Mouse (Mus musculus): ENCODE results near the gene Prg2. TPM values are rescaled to one million over a fixed set of nuclear protein-coding genes. Genes with fewer than 3 reads are reported as not detected.

The Prg2 gene
- polyA plus RNA-seq (2012; rRNA removed): 0.17 TPM in 1 of 2 replicates, not detected in the other

DNA sequence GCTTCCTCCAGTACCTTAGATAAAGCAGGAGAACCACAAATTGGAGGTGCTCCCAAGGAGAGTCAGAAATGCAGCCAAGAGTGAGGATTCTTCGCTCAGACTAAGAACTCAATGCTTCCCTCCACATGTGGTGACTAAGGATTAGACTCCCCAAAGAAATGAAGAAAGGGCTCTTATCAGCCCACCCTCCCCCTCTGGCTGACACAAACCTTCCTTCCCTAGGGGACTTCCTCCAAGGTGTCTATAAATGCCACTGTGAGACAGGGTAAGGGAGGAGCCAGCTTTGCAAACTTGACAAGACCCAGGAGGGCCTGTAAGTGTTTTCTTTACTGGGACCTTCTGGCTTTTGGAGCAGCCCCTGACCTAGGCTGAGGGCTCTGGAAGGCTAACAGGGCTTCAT, at the start of gene Prg2:
Gene Prg2, plus strand, starts transcription at position 274 of the 400 bp plus-strand sequence.
- Histone ChIP-seq H3K27ac (ENCODE audit: insufficient read depth, low read length) (no peak within 1 kb of the TSS), H3K4me1 (ENCODE audit: control insufficient read depth, insufficient read depth, low read length) (no peaks in the 10 kb centered on the region), H3K4me3 (ENCODE audit: insufficient read depth, low read length) (no peak within 1 kb of the TSS)
- TF ChIP-seq POLR2A (IDR thresholded peaks at IDR 0.05; ENCODE audit: extremely low read depth, insufficient read depth, low read length) (no peak), CTCF (IDR thresholded peaks at IDR 0.05; ENCODE audit: extremely low read depth, insufficient read depth, low read length) (no peak)

DNA sequence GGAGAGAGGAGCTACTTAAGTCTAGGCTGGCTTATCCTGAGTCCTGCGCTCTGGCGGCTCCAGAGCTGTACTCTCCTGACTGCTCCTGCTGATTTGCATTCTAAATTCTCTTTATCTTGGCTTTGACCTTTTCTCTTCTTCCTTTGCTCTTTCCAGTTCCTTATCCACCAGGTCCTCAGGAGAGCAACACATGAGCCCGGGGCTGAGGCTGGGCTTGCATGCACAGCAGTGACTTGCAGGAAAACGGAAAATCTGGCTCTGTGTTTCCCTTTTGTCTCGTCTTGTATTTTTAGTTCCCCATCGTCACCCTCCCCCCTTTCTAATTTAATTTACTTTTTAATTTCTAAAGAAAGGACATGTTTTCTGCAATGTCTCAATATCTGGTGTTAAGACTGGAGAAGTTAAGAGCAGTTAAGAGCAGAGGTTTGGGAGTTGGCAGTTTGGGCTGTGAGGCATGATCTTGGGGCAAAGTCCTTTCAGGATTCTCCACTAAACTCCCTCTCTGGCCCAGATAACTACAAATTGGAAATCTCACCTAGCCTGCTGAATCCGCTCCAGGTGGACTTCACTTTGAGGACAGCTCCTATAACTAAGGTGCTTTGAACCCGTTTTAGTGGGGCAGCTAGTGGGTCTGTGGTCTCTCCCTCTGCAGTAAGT, 46.1 kb upstream of the Prg2 start:
- Histone ChIP-seq H3K27ac (ENCODE audit: insufficient read depth, low read length) (no peak overlapping the region), H3K4me3 (ENCODE audit: insufficient read depth, low read length) (no peak overlapping the region), H3K4me1 (ENCODE audit: control insufficient read depth, insufficient read depth, low read length) (no peaks in the 10 kb centered on the region)
- TF ChIP-seq CTCF (IDR thresholded peaks at IDR 0.05; ENCODE audit: extremely low read depth, insufficient read depth, low read length): no peak
- TF ChIP-seq POLR2A (IDR thresholded peaks at IDR 0.05; ENCODE audit: extremely low read depth, insufficient read depth, low read length): no peak

DNA sequence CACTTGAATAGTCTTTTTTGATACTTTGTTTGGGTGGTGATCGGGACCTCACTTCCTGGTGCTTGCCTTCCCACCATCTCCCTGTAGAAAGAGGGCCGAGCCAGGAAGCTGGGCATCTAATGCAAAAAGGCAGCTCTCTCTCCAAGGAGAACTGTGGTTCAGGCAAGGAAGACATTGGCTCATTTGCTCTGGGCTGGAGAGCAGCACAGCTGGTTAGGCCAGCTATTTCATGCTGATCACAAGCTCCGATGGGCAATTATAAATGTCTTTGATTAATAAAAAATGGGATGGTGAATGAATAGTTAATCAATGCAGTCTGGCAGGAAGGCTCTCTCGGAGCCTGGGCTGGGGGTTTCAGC, 45.6 kb upstream of the Prg2 start:
- Histone ChIP-seq H3K4me3 (ENCODE audit: insufficient read depth, low read length) (no peak overlapping the region), H3K4me1 (ENCODE audit: control insufficient read depth, insufficient read depth, low read length) (no peaks in the 10 kb centered on the region), H3K27ac (ENCODE audit: insufficient read depth, low read length) (no peak overlapping the region)
- TF ChIP-seq POLR2A (IDR thresholded peaks at IDR 0.05; ENCODE audit: extremely low read depth, insufficient read depth, low read length) (no peak), CTCF (IDR thresholded peaks at IDR 0.05; ENCODE audit: extremely low read depth, insufficient read depth, low read length) (no peak)

DNA sequence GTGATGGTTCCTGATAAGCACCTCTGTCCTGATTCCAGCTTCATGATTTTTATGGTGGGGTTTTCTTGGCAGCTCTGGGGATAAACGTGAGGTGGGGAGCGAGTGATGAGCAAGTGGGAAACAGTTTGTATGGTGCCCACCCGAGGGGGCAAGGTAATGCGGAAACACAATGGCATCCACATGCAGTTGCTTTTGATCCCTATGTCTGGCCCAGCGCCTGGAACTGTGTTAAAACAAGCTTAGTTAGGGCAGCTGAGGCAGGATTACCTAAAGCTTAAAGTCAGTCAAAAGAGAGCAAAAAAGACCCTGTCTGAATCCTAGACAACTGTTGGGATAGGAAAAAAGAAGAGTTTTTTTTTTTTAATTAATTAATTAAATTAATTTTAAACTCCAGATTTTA, 45.2 kb upstream of the Prg2 start:
- H3K27ac ChIP-seq (ENCODE audit: insufficient read depth, low read length): no peak overlapping the region
- TF ChIP-seq POLR2A (IDR thresholded peaks at IDR 0.05; ENCODE audit: extremely low read depth, insufficient read depth, low read length): no peak
- TF ChIP-seq CTCF (IDR thresholded peaks at IDR 0.05; ENCODE audit: extremely low read depth, insufficient read depth, low read length): no peak
- H3K4me3 ChIP-seq (ENCODE audit: insufficient read depth, low read length): no peak overlapping the region
- H3K4me1 ChIP-seq (ENCODE audit: control insufficient read depth, insufficient read depth, low read length): no peaks in the 10 kb centered on the region

DNA sequence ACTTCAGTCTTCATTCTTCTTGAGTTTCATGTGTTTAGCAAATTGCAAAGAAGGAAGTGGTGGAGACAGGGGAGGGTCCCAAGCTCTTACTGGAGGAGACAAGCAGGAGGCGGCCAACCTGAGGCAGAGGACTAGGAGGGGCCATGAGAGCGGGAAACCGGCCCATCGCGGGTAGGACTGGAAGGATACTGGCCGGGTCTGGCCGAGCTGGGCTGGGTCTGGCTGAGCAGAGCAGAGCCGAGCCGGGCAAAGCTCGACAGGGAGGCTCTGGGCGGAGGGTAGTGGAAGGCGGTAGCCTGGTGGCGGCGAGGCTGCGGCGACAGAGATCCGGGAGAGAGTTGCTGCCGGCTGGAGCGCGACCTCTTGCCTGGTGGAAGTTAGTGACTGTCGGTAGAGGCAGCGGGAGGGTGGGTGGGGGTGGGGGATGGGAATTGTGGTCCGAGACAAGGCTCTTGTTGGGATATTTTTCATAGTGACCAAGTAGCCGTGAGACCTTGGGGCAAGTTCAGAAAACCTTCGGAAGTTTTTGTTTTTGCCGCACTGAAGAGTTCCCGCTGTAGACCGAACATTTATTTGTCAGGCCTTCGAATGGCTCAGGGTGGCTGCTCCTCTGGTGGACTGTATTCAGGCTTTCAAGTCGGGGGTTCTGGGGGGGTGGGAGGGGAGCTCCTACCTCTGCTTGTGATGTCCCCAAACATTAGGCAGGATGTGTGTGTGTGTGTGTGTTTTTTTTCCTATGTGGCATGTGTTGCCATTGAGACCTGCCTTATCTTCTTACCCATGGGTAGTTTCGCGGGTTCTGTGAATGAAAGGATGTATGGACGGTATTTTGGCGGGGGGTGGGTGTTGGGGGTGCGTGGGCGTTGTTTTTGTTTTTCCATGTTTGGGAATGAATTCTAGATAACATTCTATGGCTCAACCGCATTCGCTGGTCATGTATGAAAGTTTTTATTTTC, 43.5 kb upstream of the Prg2 start, which contains the start of gene Slc43a3:
Gene Slc43a3, plus strand, starts transcription at position 106 of the 956 bp plus-strand sequence.
- Histone ChIP-seq H3K4me3 (ENCODE audit: insufficient read depth, low read length) (no peak within 1 kb of the TSS), H3K27ac (ENCODE audit: insufficient read depth, low read length) (no peak within 1 kb of the TSS), H3K4me1 (ENCODE audit: control insufficient read depth, insufficient read depth, low read length) (no peaks in the 10 kb centered on the region)
- TF ChIP-seq CTCF (IDR thresholded peaks at IDR 0.05; ENCODE audit: extremely low read depth, insufficient read depth, low read length): no peak
- TF ChIP-seq POLR2A (IDR thresholded peaks at IDR 0.05; ENCODE audit: extremely low read depth, insufficient read depth, low read length): no peak

DNA sequence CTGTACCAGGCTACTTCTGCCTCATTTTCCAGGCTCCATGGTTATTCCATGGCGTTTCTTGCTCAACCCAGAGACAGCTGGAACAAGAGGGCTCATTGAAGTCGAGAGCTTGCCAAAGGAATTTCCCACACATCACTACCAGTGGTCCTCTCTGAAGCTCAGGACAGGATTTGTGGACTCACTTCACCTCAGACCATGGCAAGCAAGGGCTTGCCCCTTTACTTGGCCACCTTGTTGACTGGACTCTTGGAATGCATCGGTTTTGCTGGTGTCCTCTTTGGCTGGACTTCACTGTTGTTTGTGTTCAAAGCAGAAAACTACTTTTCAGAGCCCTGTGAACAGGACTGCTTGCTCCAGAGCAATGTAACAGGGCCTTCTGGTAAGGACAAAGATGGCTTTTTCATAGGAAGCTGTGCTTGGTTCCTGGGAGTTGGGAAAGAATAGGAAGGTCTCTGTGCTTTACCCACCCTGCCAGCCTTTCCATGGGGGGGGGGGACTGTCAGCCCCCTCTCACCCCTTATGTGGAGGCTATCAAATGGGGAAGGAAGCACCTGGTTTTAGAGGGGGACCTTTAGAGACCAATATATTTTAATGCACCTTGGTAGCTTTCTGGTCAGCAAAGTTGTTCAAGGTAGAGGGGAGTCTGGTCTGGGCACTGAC, 42.6 kb upstream of the Prg2 start:
- Histone ChIP-seq H3K4me1 (ENCODE audit: control insufficient read depth, insufficient read depth, low read length) (no peaks in the 10 kb centered on the region), H3K27ac (ENCODE audit: insufficient read depth, low read length) (no peak overlapping the region), H3K4me3 (ENCODE audit: insufficient read depth, low read length) (no peak overlapping the region)
- no peak for TF ChIP-seq CTCF (IDR thresholded peaks at IDR 0.05; ENCODE audit: extremely low read depth, insufficient read depth, low read length)
- TF ChIP-seq POLR2A (IDR thresholded peaks at IDR 0.05; ENCODE audit: extremely low read depth, insufficient read depth, low read length): no peak

DNA sequence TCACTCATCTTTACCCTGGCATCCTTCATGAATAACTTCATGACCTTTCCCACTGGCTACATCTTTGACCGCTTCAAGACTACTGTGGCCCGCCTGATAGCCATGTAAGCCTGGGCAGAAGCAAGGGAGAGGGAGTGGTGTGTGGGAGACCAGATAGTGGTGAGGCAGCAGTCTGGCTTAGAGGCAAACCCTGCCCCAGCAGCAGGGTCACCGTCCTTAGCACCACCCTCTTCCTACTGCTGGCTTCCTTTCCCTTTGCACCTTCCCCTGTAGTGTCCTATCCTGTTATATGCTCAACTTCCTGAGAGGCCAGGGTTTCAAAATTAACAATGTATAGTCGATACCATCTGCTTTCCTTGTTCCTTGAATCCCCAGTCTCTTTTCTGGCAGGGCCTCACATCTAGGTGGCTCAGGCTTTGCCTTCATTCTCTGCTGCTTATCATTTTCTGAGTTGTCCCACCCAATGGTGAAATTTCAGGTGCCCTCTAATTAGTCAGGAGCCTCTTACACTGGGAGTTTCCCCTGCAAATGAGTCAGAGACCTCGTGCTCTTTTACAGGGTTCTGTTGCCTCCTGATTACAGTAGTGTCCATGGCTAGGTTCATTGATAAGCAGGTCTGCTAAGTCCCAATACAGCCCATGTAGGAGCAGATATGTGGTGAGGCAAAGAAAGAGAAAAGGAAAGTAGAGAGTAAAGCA, 41.9 kb upstream of the Prg2 start:
- Histone ChIP-seq H3K4me1 (ENCODE audit: control insufficient read depth, insufficient read depth, low read length) (no peaks in the 10 kb centered on the region), H3K4me3 (ENCODE audit: insufficient read depth, low read length) (no peak overlapping the region), H3K27ac (ENCODE audit: insufficient read depth, low read length) (no peak overlapping the region)
- TF ChIP-seq CTCF (IDR thresholded peaks at IDR 0.05; ENCODE audit: extremely low read depth, insufficient read depth, low read length): no peak

DNA sequence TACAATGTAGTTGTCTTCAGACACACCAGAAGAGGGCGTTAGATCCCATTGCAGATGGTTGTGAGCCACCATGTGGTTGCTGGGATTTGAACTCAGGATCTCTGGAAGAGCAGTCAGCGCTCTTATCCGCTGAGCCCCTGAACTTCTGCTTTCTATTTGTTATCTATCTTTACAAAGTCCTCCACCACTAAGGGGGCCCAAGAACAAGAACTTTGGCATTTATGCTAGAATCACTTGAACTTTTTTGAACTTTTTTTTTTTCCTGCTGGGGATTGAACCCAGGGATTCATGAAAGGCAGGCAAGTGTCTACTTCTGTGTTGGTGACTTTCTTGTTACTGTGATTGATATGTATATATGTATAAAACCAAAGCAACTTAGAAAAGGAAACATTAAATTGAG, 41.0 kb upstream of the Prg2 start:
- Histone ChIP-seq H3K4me1 (ENCODE audit: control insufficient read depth, insufficient read depth, low read length) (no peaks in the 10 kb centered on the region), H3K27ac (ENCODE audit: insufficient read depth, low read length) (no peak overlapping the region), H3K4me3 (ENCODE audit: insufficient read depth, low read length) (no peak overlapping the region)
- TF ChIP-seq POLR2A (IDR thresholded peaks at IDR 0.05; ENCODE audit: extremely low read depth, insufficient read depth, low read length): no peak
- TF ChIP-seq CTCF (IDR thresholded peaks at IDR 0.05; ENCODE audit: extremely low read depth, insufficient read depth, low read length): no peak

DNA sequence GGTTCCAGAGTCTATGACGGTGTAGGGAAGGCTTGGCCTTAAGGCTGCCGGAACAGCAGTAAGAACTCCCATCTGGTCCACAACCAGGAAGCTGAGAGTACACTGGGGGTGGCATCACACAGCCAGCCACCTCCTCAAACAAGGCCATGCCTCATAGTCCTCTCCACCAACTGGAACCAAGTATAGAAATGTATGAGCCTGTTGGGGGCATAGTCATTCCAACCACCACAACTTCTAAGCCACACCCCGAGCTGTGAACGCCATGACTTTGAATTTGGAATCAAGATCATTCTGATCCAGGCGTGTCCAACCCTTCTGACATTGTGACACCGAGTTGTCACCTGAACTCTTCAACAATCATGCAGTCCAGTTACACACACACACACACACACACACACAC, 40.5 kb upstream of the Prg2 start:
- Histone ChIP-seq H3K4me3 (ENCODE audit: insufficient read depth, low read length) (no peak overlapping the region), H3K27ac (ENCODE audit: insufficient read depth, low read length) (no peak overlapping the region), H3K4me1 (ENCODE audit: control insufficient read depth, insufficient read depth, low read length) (no peaks in the 10 kb centered on the region)
- TF ChIP-seq CTCF (IDR thresholded peaks at IDR 0.05; ENCODE audit: extremely low read depth, insufficient read depth, low read length) (no peak), POLR2A (IDR thresholded peaks at IDR 0.05; ENCODE audit: extremely low read depth, insufficient read depth, low read length) (no peak)
